Mouse (Mus musculus): Measurements from ENCODE around the gene Tdrd7. TPM values are rescaled to one million over a fixed set of nuclear protein-coding genes. Genes with fewer than 3 reads are reported as not detected.
A peak's percentile ranks its signal among the peaks of the same experiment; 100 is the strongest.

Gene Tdrd7
- polyA plus RNA-seq (2016; fragmentation: Nextera tagmentation; extraction: Ambion mirVana): 6.5 and 9.8 TPM in 2 replicates

DNA sequence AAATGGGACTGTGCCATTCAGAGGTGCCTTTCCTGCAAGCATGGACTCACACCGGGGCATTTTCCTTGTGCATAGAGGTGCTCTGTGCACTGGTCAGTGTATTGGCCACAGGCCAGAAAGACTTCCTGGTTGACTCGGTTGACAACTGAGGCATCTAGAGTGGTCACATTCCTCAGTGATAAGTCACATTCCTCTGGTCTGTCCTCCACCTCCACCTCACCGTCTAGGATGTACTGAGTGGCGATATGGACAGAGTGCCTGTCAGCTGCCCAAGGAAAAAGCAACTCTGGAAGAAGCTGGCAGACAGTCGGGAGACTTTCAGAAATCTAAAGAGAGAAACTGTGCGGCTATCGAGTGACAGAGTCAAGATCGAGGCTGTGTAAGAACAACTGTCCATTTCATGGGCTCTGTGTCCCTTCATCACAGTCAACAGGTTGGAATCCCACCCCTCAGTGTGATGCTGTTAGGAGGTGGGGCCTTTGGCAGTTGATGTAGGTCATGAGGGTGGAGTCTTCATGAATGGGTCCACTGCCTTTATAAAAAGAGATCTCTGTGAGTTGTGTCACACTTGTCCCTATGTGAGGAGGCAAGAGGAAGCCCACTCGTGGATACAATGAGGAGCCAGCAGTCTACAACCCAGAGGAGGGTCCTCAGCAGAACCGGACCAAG is at the start of gene Tdrd7:
Tdrd7 (plus strand) TSS at position 564 of the 669 bp plus-strand sequence.
- peak within 1 kb of the TSS; percentile 21; the same call in 1 of the 2 replicates for H3K4me2 ChIP-seq
- no peak for ATAC-seq
- H3K9ac ChIP-seq: no peak within 1 kb of the TSS
- H3K36me3 ChIP-seq: no peaks in the 10 kb centered on the region
- no peak within 1 kb of the TSS for H3K4me3 ChIP-seq
- peaks cover 10% of the 10 kb centered on the region; the same call in 1 of the 2 replicates for H3K4me1 ChIP-seq
- 58% methylated on average over 10 of the region's 10 CpGs for WGBS (ENCODE audit: insufficient replicate concordance)
- 0 out of 2 replicates have a peak within 1 kb of the TSS, but pooled peaks have one; percentile 1 for H3K27ac ChIP-seq
- H3K9me3 ChIP-seq (replicated peaks): no peaks in the 10 kb centered on the region
- peaks cover 10% of the 10 kb centered on the region; the same call in 1 of the 2 replicates for H3K27me3 ChIP-seq (replicated peaks)

GRCm38 (mm10) chr4:45917091-45917490 is 48.0 kb upstream of the Tdrd7 start:
- Histone ChIP-seq H3K27me3 (replicated peaks) (no peaks in the 10 kb centered on the region), H3K4me2 (no peak overlapping the region), H3K4me3 (no peak overlapping the region), H3K27ac (no peak overlapping the region), H3K9ac (no peak overlapping the region), H3K4me1 (no peaks in the 10 kb centered on the region), H3K36me3 (no peaks in the 10 kb centered on the region), H3K9me3 (replicated peaks) (no peaks in the 10 kb centered on the region)
- WGBS (ENCODE audit: insufficient replicate concordance): 66% methylated on average over 7 of the region's 7 CpGs
- ATAC-seq: no peak

GRCm38 (mm10) chr4:45921663-45922435 is 43.3 kb upstream of the Tdrd7 start:
- 55% methylated on average over 10 of the region's 10 CpGs for WGBS (ENCODE audit: insufficient replicate concordance)
- ATAC-seq: no peak

GRCm38 (mm10) chr4:45924011-45924410 is 41.1 kb upstream of the Tdrd7 start:
- H3K9ac ChIP-seq: no peak overlapping the region
- no peaks in the 10 kb centered on the region for H3K27me3 ChIP-seq (replicated peaks)
- 77% methylated on average over 4 of the region's 4 CpGs for whole genome bisulfite sequencing (ENCODE audit: insufficient replicate concordance)
- no peak overlapping the region for H3K27ac ChIP-seq
- ATAC-seq: no peak
- H3K4me2 ChIP-seq: no peak overlapping the region
- no peak overlapping the region for H3K4me3 ChIP-seq
- H3K9me3 ChIP-seq (replicated peaks): no peaks in the 10 kb centered on the region
- H3K36me3 ChIP-seq: no peaks in the 10 kb centered on the region
- no peaks in the 10 kb centered on the region for H3K4me1 ChIP-seq

More at GRCm38 (mm10) chr4:45921663-45922435, 43.3 kb upstream of the Tdrd7 start:
- Histone ChIP-seq H3K9me3 (replicated peaks) (no peaks in the 10 kb centered on the region), H3K27ac (no peak overlapping the region), H3K9ac (no peak overlapping the region), H3K4me2 (no peak overlapping the region), H3K36me3 (no peaks in the 10 kb centered on the region), H3K4me1 (no peaks in the 10 kb centered on the region), H3K27me3 (replicated peaks) (no peaks in the 10 kb centered on the region), H3K4me3 (no peak overlapping the region)

DNA sequence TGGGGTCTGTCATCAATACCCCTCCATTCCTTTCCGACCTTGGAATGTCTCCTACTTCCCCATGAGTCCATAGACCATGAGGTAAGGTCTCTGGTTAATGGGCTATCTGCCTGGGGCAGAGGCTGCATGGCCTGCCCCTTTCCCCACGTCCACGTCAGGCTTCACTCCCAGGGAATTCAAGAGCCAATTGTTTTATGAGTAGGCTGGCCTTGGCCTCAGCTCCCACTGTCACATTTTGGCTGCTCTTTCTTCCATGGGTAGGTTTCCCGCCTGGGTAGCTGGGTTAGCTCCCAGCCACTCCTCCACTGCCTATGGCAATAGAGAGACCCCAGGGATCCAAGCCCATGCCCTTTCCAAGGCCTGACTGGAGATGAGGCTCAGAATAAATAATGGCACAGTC is 36.6 kb upstream of the Tdrd7 start:
- Histone ChIP-seq H3K9me3 (replicated peaks) (no peaks in the 10 kb centered on the region), H3K36me3 (no peaks in the 10 kb centered on the region), H3K27ac (no peak overlapping the region), H3K27me3 (replicated peaks) (no peaks in the 10 kb centered on the region), H3K4me1 (no peaks in the 10 kb centered on the region), H3K4me2 (no peak overlapping the region), H3K4me3 (no peak overlapping the region), H3K9ac (no peak overlapping the region)
- WGBS (ENCODE audit: insufficient replicate concordance): 56% methylated on average over 4 of the region's 4 CpGs
- no peak for ATAC-seq

GRCm38 (mm10) chr4:45941628-45942044 is 23.5 kb upstream of the Tdrd7 start:
- no peak overlapping the region for H3K4me3 ChIP-seq
- H3K27me3 ChIP-seq (replicated peaks): 0 out of 2 replicates have a peak, but pooled peaks cover 13% of the 10 kb centered on the region
- 0 out of 2 replicates have a peak, but pooled peaks cover 6% of the 10 kb centered on the region for H3K4me1 ChIP-seq
- H3K27ac ChIP-seq: no peak overlapping the region
- no peak for ATAC-seq
- 16% methylated on average over 13 of the region's 13 CpGs for WGBS (ENCODE audit: insufficient replicate concordance)
- no peaks in the 10 kb centered on the region for H3K36me3 ChIP-seq
- H3K4me2 ChIP-seq: peak overlapping the region; percentile 41; the same call in 1 of the 2 replicates
- H3K9me3 ChIP-seq (replicated peaks): no peaks in the 10 kb centered on the region
- H3K9ac ChIP-seq: no peak overlapping the region

DNA sequence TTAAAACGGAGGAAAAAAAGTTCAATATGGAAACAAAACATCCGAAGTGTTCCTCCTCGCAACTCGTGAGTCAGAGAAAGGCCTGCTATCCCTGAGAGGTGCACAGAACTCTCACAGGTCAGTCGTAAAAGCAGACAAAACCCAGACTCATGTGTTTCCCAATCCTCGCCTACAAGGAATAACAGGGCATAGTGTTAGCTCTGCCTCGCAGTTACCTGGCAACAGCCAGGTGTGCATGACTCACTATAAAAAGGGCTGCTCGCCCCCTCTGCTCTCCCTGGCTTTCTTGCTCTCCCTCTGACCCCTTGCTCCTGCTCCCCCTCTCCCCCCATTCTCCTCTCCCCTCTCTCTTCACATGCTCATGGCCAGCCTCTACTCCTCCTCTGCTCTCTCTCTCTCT is 17.4 kb upstream of the Tdrd7 start:
- ATAC-seq: no peak
- WGBS (ENCODE audit: insufficient replicate concordance): 68% methylated on average over 8 of the region's 8 CpGs
- H3K9ac ChIP-seq: no peak overlapping the region

GRCm38 (mm10) chr4:45949109-45949848 is 15.9 kb upstream of the Tdrd7 start:
- 30% methylated on average over 7 of the region's 7 CpGs for WGBS (ENCODE audit: insufficient replicate concordance)
- ATAC-seq: no peak
- Histone ChIP-seq H3K27ac (0 out of 2 replicates have a peak overlapping the region, but pooled peaks have one; percentile 17), H3K4me1 (0 out of 2 replicates have a peak, but pooled peaks cover 8% of the 10 kb centered on the region), H3K4me3 (no peak overlapping the region), H3K9me3 (replicated peaks) (no peaks in the 10 kb centered on the region), H3K4me2 (no peak overlapping the region), H3K9ac (no peak overlapping the region), H3K36me3 (no peaks in the 10 kb centered on the region), H3K27me3 (replicated peaks) (0 out of 2 replicates have a peak, but pooled peaks cover 5% of the 10 kb centered on the region)

More for the DNA sequence above, 17.4 kb upstream of the Tdrd7 start:
- Histone ChIP-seq H3K27ac (no peak overlapping the region), H3K4me3 (no peak overlapping the region), H3K27me3 (replicated peaks) (0 out of 2 replicates have a peak, but pooled peaks cover 12% of the 10 kb centered on the region), H3K9me3 (replicated peaks) (no peaks in the 10 kb centered on the region), H3K4me2 (no peak overlapping the region), H3K4me1 (0 out of 2 replicates have a peak, but pooled peaks cover 8% of the 10 kb centered on the region), H3K36me3 (no peaks in the 10 kb centered on the region)

DNA sequence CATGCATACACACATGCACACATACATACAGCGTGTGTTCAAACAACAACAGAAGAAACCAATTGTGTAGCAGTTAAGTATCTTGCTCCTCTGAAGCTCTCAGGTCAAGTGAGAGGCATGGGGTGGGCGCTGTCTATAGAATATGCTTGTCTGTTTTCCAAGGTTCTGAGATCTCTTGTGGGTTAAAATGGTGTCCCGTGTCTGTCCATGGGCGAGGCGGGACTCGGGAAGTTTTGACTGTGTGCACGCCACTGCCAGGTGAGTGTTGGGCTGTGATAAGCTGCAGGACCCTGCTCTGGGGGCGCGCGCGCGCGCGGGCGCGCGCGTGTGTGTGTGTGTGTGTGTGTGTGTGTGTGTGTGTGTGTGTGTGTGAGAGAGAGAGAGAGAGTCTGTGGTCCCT is 13.3 kb upstream of the Tdrd7 start:
- Histone ChIP-seq H3K27me3 (replicated peaks) (0 out of 2 replicates have a peak, but pooled peaks cover 3% of the 10 kb centered on the region), H3K9me3 (replicated peaks) (no peaks in the 10 kb centered on the region), H3K4me3 (no peak overlapping the region), H3K4me2 (no peak overlapping the region), H3K36me3 (no peaks in the 10 kb centered on the region), H3K27ac (no peak overlapping the region), H3K4me1 (0 out of 2 replicates have a peak, but pooled peaks cover 8% of the 10 kb centered on the region), H3K9ac (no peak overlapping the region)
- 75% methylated on average over 18 of the region's 18 CpGs for WGBS (ENCODE audit: insufficient replicate concordance)
- no peak for ATAC-seq

- no peaks in the 10 kb centered on the region for H3K36me3 ChIP-seq
- H3K4me2 ChIP-seq: no peak overlapping the region
- H3K9me3 ChIP-seq (replicated peaks): no peaks in the 10 kb centered on the region
- no peak overlapping the region for H3K4me3 ChIP-seq
- 73% methylated on average over 23 of the region's 23 CpGs for WGBS (ENCODE audit: insufficient replicate concordance)
- 0 out of 2 replicates have a peak, but pooled peaks cover 8% of the 10 kb centered on the region for H3K4me1 ChIP-seq
- H3K27ac ChIP-seq: no peak overlapping the region
- H3K27me3 ChIP-seq (replicated peaks): 0 out of 2 replicates have a peak, but pooled peaks cover 3% of the 10 kb centered on the region
- H3K9ac ChIP-seq: no peak overlapping the region
- no peak for ATAC-seq
Observed at GRCm38 (mm10) chr4:45953025-45953919, 11.9 kb upstream of the Tdrd7 start.

DNA sequence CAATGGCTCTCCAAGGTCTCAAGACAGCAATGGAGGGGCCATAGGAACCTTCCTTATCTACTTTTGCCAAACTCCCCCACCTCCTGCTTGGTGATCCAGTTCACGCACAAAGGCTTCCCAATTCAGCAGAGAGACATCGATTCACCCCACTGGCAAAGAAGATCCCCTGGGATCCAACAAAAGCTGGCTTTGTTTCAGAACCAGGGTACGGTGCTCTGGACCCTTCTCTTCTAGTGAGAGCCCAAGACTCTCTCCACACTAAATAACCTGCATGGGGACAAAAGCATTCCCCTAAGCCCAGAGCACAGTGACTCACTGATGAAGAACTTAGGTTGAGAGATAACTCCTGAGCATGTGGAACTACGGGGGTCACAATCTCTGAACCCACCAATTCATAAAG is 9.9 kb upstream of the Tdrd7 start:
- whole genome bisulfite sequencing (ENCODE audit: insufficient replicate concordance): 69% methylated on average over 4 of the region's 4 CpGs
- H3K9me3 ChIP-seq (replicated peaks): no peaks in the 10 kb centered on the region
- no peak overlapping the region for H3K4me2 ChIP-seq
- H3K36me3 ChIP-seq: no peaks in the 10 kb centered on the region
- no peak for ATAC-seq
- H3K9ac ChIP-seq: no peak overlapping the region
- H3K27ac ChIP-seq: no peak overlapping the region
- H3K27me3 ChIP-seq (replicated peaks): 0 out of 2 replicates have a peak, but pooled peaks cover 8% of the 10 kb centered on the region
- no peak overlapping the region for H3K4me3 ChIP-seq
- no peaks in the 10 kb centered on the region for H3K4me1 ChIP-seq
